Mouse (Mus musculus): ENCODE measurements at regions not wholly inside any gene's neighbourhood (a gene's known extent, or its start where the extent isn't known, plus 50 kb on each side); places are given as distances from the start of the nearest gene placed in this dataset.

DNA sequence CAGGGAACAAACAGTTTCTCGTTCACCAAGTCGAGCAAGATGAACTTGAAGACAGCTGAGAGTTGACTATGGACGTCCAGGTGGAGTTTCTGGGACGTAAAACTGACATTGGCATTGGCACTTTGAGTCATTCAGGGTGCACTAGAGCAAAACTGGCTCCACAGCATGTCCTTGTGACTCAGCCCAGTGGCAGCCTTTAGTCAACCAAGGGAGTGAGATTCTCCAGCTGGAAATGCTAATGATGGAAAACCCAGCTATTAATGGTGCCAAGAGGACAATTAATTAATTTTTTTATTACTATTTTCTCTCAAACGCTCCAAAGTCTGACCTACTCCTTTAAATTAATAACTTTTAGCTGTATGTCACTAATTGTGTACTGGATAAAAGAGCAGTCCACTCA lies 195.0 kb upstream of the Prdm1 start:
- no peak for ATAC-seq (ENCODE audit: insufficient number of reproducible peaks, insufficient read depth, low FRiP score, low read depth)
- WGBS: 83% methylated on average over 5 of the region's 5 CpGs
- H3K27ac ChIP-seq (ENCODE audit: low read length): no peak overlapping the region
- no peak overlapping the region for H3K4me3 ChIP-seq (ENCODE audit: low read depth, low read length)
- H3K4me2 ChIP-seq (replicated peaks; ENCODE audit: low read depth, low read length): no peak overlapping the region
- H3K9ac ChIP-seq (replicated peaks; ENCODE audit: low read depth, low read length): no peak overlapping the region
- H3K9me3 ChIP-seq (ENCODE audit: control insufficient read depth, low read depth, low read length): no peaks in the 10 kb centered on the region
- H3K27me3 ChIP-seq (ENCODE audit: control insufficient read depth, insufficient read depth, low read length): no peaks in the 10 kb centered on the region
- H3K36me3 ChIP-seq (ENCODE audit: control insufficient read depth, insufficient read depth, low read length): no peaks in the 10 kb centered on the region
- no peaks in the 10 kb centered on the region for H3K4me1 ChIP-seq (ENCODE audit: control insufficient read depth, insufficient read depth, low read length)

DNA sequence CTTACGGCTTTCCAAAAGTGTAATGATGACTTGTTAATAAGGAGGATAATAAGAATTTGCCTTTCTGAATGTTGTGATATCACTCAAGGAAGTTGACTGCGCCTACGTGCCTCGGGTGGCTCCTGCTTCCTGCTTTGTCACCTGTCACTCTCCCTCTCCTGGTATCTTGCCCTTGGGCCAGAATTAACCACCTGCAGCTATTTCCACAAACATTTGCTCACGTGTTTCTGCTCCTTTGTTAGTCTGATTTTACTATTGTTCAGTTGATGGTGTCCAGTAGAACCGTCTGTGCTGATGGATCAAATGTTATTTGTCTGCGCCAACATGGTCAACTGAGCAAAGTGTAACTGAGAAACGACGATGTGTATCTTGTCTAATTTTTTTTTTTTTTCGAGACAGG lies 193.4 kb upstream of the Prdm1 start:
- Histone ChIP-seq H3K27ac (ENCODE audit: low read length) (no peak overlapping the region), H3K9ac (replicated peaks; ENCODE audit: low read depth, low read length) (no peak overlapping the region), H3K4me3 (ENCODE audit: low read depth, low read length) (no peak overlapping the region), H3K36me3 (ENCODE audit: control insufficient read depth, insufficient read depth, low read length) (no peaks in the 10 kb centered on the region), H3K9me3 (ENCODE audit: control insufficient read depth, low read depth, low read length) (no peaks in the 10 kb centered on the region), H3K4me1 (ENCODE audit: control insufficient read depth, insufficient read depth, low read length) (no peaks in the 10 kb centered on the region), H3K4me2 (replicated peaks; ENCODE audit: low read depth, low read length) (no peak overlapping the region), H3K27me3 (ENCODE audit: control insufficient read depth, insufficient read depth, low read length) (no peaks in the 10 kb centered on the region)
- ATAC-seq (ENCODE audit: insufficient number of reproducible peaks, insufficient read depth, low FRiP score, low read depth): no peak
- WGBS: 84% methylated on average over 10 of the region's 10 CpGs

DNA sequence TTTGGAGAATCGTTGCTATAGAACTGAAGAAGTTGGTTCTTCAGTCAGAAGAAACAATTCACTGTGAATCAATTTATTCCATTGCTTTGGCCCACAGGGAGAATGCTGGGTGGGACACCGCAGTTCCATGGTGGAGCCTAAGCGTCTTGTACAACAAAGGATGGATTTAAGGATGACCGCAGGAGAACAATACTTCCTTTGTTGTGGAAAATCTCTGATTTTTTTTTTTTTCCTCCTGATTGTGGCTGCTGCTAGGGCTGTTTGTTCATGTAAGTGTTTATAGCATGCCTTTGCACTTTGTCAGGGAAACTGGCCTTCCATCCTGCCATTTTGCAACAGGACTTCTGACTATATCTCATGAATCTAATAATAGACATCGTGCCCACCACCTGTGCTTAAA lies 188.3 kb upstream of the Prdm1 start:
- Histone ChIP-seq H3K9ac (replicated peaks; ENCODE audit: low read depth, low read length) (no peak overlapping the region), H3K9me3 (ENCODE audit: control insufficient read depth, low read depth, low read length) (no peaks in the 10 kb centered on the region), H3K4me2 (replicated peaks; ENCODE audit: low read depth, low read length) (no peak overlapping the region), H3K27me3 (ENCODE audit: control insufficient read depth, insufficient read depth, low read length) (no peaks in the 10 kb centered on the region), H3K4me1 (ENCODE audit: control insufficient read depth, insufficient read depth, low read length) (no peaks in the 10 kb centered on the region), H3K27ac (ENCODE audit: low read length) (no peak overlapping the region), H3K4me3 (ENCODE audit: low read depth, low read length) (no peak overlapping the region), H3K36me3 (ENCODE audit: control insufficient read depth, insufficient read depth, low read length) (no peaks in the 10 kb centered on the region)
- WGBS: 88% methylated on average over 5 of the region's 5 CpGs
- no peak for ATAC-seq (ENCODE audit: insufficient number of reproducible peaks, insufficient read depth, low FRiP score, low read depth)

DNA sequence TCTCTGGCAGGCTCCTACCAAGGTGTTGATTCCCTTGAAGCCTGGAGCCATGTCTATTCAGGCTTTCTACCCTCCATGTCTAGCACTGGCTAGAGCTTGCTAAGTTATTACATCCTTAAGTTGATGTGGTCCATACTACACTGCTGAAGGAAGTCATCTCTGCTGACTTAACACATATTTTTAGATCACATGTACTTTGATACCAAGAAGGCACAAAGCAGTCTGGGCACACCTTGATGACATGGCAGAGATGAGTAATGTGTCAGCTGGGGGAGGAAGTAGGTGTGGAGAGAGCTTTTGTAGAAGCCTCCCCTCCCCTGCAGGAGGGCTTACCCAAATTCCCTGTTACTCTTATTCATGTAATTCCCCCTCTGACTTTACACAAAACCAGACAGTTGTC lies 187.6 kb upstream of the Prdm1 start:
- Histone ChIP-seq H3K4me2 (replicated peaks; ENCODE audit: low read depth, low read length) (no peak overlapping the region), H3K27me3 (ENCODE audit: control insufficient read depth, insufficient read depth, low read length) (no peaks in the 10 kb centered on the region), H3K27ac (ENCODE audit: low read length) (no peak overlapping the region), H3K4me3 (ENCODE audit: low read depth, low read length) (no peak overlapping the region), H3K9me3 (ENCODE audit: control insufficient read depth, low read depth, low read length) (no peaks in the 10 kb centered on the region), H3K9ac (replicated peaks; ENCODE audit: low read depth, low read length) (no peak overlapping the region), H3K4me1 (ENCODE audit: control insufficient read depth, insufficient read depth, low read length) (no peaks in the 10 kb centered on the region), H3K36me3 (ENCODE audit: control insufficient read depth, insufficient read depth, low read length) (no peaks in the 10 kb centered on the region)
- ATAC-seq (ENCODE audit: insufficient number of reproducible peaks, insufficient read depth, low FRiP score, low read depth): no peak

DNA sequence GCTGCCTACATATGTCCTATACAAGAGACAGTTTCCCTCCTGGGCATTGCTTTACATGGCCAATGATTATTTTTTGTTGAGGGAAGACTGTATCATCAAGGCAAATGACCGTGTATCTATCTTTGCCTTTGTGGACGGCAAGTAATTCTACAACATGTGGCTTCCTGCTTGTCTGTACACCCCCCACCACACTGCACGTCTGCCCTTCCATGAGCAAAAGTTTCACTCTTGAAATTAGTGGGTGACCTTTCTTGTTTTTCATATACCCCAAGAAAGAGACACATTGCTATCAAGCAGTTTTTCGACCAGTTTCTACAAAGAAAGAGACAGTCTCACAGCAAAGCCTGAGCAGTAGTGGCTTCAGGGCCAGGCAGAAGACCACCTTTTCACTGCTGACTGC lies 180.5 kb upstream of the Prdm1 start:
- Histone ChIP-seq H3K4me1 (ENCODE audit: control insufficient read depth, insufficient read depth, low read length) (no peaks in the 10 kb centered on the region), H3K9ac (replicated peaks; ENCODE audit: low read depth, low read length) (no peak overlapping the region), H3K9me3 (ENCODE audit: control insufficient read depth, low read depth, low read length) (no peaks in the 10 kb centered on the region), H3K4me3 (ENCODE audit: low read depth, low read length) (no peak overlapping the region), H3K27ac (ENCODE audit: low read length) (no peak overlapping the region), H3K4me2 (replicated peaks; ENCODE audit: low read depth, low read length) (no peak overlapping the region), H3K36me3 (ENCODE audit: control insufficient read depth, insufficient read depth, low read length) (no peaks in the 10 kb centered on the region), H3K27me3 (ENCODE audit: control insufficient read depth, insufficient read depth, low read length) (no peaks in the 10 kb centered on the region)
- WGBS: 89% methylated on average over 4 of the region's 4 CpGs
- ATAC-seq (ENCODE audit: insufficient number of reproducible peaks, insufficient read depth, low FRiP score, low read depth): no peak

DNA sequence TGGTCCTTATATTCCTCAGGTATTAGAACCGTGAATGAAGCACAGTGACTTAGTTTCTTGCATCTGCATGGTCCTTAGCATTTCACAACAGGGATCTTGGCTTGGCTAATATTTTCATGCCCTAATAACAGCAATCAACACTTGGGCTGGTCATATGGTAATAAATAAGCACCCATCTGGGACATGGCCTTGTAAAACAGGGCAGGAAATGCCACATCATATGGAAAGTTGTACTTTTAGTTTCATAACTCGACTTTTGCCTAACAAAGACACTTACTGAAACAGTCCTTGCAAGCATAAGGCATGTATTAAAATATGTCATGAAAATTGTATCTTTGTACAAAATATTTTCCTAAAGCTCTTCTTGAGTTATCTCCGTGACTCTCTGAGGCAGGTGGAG lies 175.8 kb upstream of the Prdm1 start:
- 81% methylated on average over 3 of the region's 3 CpGs for WGBS
- Histone ChIP-seq H3K9me3 (ENCODE audit: control insufficient read depth, low read depth, low read length) (no peaks in the 10 kb centered on the region), H3K27me3 (ENCODE audit: control insufficient read depth, insufficient read depth, low read length) (no peaks in the 10 kb centered on the region), H3K9ac (replicated peaks; ENCODE audit: low read depth, low read length) (no peak overlapping the region), H3K27ac (ENCODE audit: low read length) (no peak overlapping the region), H3K36me3 (ENCODE audit: control insufficient read depth, insufficient read depth, low read length) (no peaks in the 10 kb centered on the region), H3K4me1 (ENCODE audit: control insufficient read depth, insufficient read depth, low read length) (no peaks in the 10 kb centered on the region), H3K4me2 (replicated peaks; ENCODE audit: low read depth, low read length) (no peak overlapping the region), H3K4me3 (ENCODE audit: low read depth, low read length) (no peak overlapping the region)
- ATAC-seq (ENCODE audit: insufficient number of reproducible peaks, insufficient read depth, low FRiP score, low read depth): no peak

DNA sequence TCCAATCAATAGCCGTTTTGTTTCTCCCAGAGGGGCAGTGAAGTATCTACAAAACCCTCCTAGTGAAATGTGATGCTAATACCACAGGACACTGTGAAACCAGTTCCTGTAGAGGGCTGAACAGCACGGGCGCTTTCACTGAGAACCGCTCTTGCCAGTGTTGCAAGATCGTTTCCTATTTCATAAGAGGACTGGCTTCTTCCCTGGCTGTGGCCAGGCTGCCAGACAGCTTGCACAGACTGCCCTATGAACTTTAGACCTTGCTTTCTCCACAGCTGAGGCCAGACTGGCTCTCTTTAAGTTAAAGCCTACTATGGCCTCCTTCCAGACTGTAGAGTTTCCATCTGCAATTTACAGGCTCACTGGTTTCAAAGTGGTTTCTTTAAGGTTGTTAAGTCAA lies 173.8 kb upstream of the Prdm1 start:
- 76% methylated on average over 5 of the region's 5 CpGs for WGBS
- H3K9ac ChIP-seq (replicated peaks; ENCODE audit: low read depth, low read length): no peak overlapping the region
- no peak for ATAC-seq (ENCODE audit: insufficient number of reproducible peaks, insufficient read depth, low FRiP score, low read depth)

DNA sequence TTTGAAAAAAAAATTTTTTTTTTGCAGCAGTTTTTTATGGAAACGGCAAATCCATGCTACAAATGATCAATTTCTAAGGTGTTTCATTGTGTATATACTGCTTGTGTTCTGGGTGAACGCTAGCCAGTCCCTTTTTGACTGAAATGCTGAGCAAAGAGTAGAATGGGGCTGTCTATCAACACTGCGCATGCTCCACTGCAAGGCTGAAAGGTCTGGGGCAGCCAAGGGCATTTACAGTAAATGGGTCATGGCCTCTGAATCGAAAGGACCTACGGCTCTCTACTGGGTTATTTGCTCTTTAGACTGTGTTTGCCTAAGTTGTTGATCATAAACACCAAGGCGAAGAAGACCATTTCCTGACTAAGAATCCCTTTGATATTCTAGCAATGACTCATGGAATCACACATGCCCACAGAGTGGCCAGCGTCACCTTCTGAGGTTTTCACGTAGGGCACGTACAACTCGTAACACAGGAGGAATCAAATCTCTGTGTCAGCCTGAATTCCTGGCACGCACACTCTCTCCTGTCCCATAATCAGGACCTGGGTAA lies 171.8 kb upstream of the Prdm1 start:
- H3K27me3 ChIP-seq (ENCODE audit: control insufficient read depth, insufficient read depth, low read length): no peaks in the 10 kb centered on the region
- no peak overlapping the region for H3K9ac ChIP-seq (replicated peaks; ENCODE audit: low read depth, low read length)
- WGBS: 79% methylated on average over 11 of the region's 11 CpGs
- no peaks in the 10 kb centered on the region for H3K4me1 ChIP-seq (ENCODE audit: control insufficient read depth, insufficient read depth, low read length)
- no peak for ATAC-seq (ENCODE audit: insufficient number of reproducible peaks, insufficient read depth, low FRiP score, low read depth)
- H3K4me3 ChIP-seq (ENCODE audit: low read depth, low read length): no peak overlapping the region
- H3K27ac ChIP-seq (ENCODE audit: low read length): no peak overlapping the region
- no peaks in the 10 kb centered on the region for H3K36me3 ChIP-seq (ENCODE audit: control insufficient read depth, insufficient read depth, low read length)
- H3K9me3 ChIP-seq (ENCODE audit: control insufficient read depth, low read depth, low read length): no peaks in the 10 kb centered on the region
- H3K4me2 ChIP-seq (replicated peaks; ENCODE audit: low read depth, low read length): no peak overlapping the region

More for the DNA sequence above, 173.8 kb upstream of the Prdm1 start:
- H3K27me3 ChIP-seq (ENCODE audit: control insufficient read depth, insufficient read depth, low read length): no peaks in the 10 kb centered on the region
- no peak overlapping the region for H3K27ac ChIP-seq (ENCODE audit: low read length)
- H3K4me2 ChIP-seq (replicated peaks; ENCODE audit: low read depth, low read length): no peak overlapping the region
- H3K4me1 ChIP-seq (ENCODE audit: control insufficient read depth, insufficient read depth, low read length): no peaks in the 10 kb centered on the region
- no peaks in the 10 kb centered on the region for H3K9me3 ChIP-seq (ENCODE audit: control insufficient read depth, low read depth, low read length)
- no peak overlapping the region for H3K4me3 ChIP-seq (ENCODE audit: low read depth, low read length)
- no peaks in the 10 kb centered on the region for H3K36me3 ChIP-seq (ENCODE audit: control insufficient read depth, insufficient read depth, low read length)

DNA sequence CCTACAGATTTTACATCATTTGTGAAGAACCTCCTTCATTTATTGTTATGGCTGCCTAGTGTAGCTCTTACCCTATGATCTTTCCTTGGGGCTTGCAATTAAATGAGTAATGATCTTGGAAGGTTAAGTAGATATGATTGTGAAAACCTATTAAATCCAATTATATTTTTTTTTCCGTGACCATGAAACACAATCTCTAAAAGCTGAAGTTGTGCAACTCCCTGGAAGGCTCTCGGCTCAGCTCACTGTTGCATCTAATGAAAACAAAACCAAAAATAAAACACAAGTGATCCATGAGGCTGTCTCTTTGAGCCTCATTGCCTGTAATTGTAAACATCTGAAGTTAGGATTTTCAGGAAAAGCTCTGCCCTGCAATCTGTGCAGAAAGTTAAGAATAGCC lies 169.7 kb upstream of the Prdm1 start:
- Histone ChIP-seq H3K4me1 (ENCODE audit: control insufficient read depth, insufficient read depth, low read length) (no peaks in the 10 kb centered on the region), H3K4me2 (replicated peaks; ENCODE audit: low read depth, low read length) (no peak overlapping the region), H3K27me3 (ENCODE audit: control insufficient read depth, insufficient read depth, low read length) (no peaks in the 10 kb centered on the region), H3K9ac (replicated peaks; ENCODE audit: low read depth, low read length) (no peak overlapping the region), H3K36me3 (ENCODE audit: control insufficient read depth, insufficient read depth, low read length) (no peaks in the 10 kb centered on the region), H3K27ac (ENCODE audit: low read length) (no peak overlapping the region), H3K4me3 (ENCODE audit: low read depth, low read length) (no peak overlapping the region), H3K9me3 (ENCODE audit: control insufficient read depth, low read depth, low read length) (no peaks in the 10 kb centered on the region)
- 77% methylated on average over 2 of the region's 2 CpGs for WGBS
- ATAC-seq (ENCODE audit: insufficient number of reproducible peaks, insufficient read depth, low FRiP score, low read depth): no peak

Data from stomach, embryonic 14.5 days (tissue).